Mouse (Mus musculus) liver, adult 2 months (tissue): ENCODE data around the gene Ankle1.

Experiments used
- CTCF ChIP-seq: fragments of 200-500 bp; IDR thresholded peaks from 2 replicates; pipeline ENCODE4 v1.5.1; 2011; ENCODE audit warnings: low read depth, low read length, control low read depth
- POLR2A ChIP-seq: fragments of 200-500 bp; IDR thresholded peaks from 2 replicates; pipeline ENCODE4 v1.6.1; 2011; ENCODE audit warnings: low read length, control low read depth; ENCODE audit not compliant: insufficient read depth; ENCODE audit errors: extremely low read depth

DNA sequence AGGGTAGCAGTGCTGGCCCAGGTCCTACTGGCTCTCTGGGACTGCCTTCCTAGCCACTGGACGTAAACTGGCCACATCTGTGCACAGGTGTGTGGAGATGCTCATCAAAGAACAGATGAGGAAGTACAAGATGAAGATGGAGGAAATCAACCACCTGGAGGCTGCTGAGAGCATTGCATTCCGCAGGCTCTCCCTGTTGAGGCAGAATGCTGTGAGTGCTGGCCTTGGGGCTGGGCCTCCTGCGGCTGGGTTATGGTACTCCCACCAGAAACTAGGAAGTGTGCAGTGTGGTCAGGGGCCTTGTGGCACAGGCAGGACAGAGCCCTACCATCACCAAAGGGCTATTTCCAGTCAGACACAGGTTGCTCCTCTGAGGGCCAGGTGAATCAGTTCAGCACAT lies 47.8 kb upstream of the Ankle1 start:
- TF ChIP-seq CTCF (no peak), POLR2A (no peak)
